In the genomic region with DNA sequence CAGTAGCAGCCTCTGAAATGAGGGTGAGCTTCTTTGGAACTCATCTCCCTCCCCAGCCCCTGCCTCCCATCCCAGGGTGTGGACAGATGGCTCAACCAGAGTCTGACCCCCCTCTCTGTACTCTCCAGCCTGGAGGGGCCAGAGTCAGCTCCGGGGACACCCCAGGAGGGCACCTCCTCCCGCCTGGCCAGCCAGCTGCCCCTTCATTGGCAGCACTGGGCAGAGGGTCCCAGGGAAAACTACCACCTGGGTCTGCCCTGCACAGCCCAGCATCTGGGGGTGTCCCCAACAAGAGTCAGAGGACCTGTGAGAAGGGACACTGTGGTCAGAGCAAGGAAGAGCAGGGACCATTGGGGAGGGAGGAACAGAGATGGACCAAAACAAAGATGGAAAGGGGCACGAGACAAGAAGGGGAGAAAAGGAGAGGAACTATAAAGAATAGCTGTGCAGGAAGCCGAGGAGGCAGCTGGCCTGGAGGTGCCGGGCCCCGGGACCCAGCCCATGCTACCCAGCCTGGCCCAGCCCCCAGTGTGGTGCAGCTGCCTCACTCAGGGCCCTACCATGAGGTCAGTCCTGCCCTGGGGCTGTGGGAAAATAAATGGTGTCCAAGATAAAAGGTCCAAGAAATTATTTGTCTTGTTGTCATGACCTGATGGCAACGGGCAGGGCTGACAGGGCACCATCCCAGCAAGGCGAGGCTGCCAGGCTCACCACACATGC, we compare ENCODE assay signal across 23 mouse cellular contexts. TPM values are rescaled to one million over a fixed set of nuclear protein-coding genes. Genes with fewer than 3 reads are reported as not detected.
A peak's percentile ranks its signal among the peaks of the same experiment; 100 is the strongest.
DNase-seq lines count a peak whose midpoint lies in the region; ATAC-seq and TF ChIP-seq lines count a peak whose summit lies in the region.
"Had no signal": no experiment of that assay in that cellular context is flagged by ENCODE, and none has a peak within 500 bp of the region (broad histone marks: within the 10 kb centered on the region; RNA-seq: fewer than 3 reads in every experiment).

No protein-coding gene starts in this region.

- no peak overlapping the region for H3K4me3 ChIP-seq in forebrain, embryonic 11.5 days (ENCODE audit: low read depth, low read length)
- H3K4me3 ChIP-seq in forebrain, embryonic 10.5 days, result no peak overlapping the region
- H3K4me3 ChIP-seq in midbrain, embryonic 10.5 days, result no peak overlapping the region
- no peak overlapping the region for H3K4me3 ChIP-seq in midbrain, postnatal 0 days (ENCODE audit: low read depth, low read length)
- H3K4me3 ChIP-seq: embryonic facial prominence, embryonic 12.5 days; forebrain, embryonic 13.5 days; gastrocnemius, adult 2 months had no signal

- H3K9ac ChIP-seq in forebrain, embryonic 11.5 days (ENCODE audit: low read length), result no peak overlapping the region
- no peak overlapping the region for H3K9ac ChIP-seq in midbrain, postnatal 0 days (replicated peaks; ENCODE audit: low read length, poor library complexity, severe bottlenecking)
- H3K9ac ChIP-seq: embryonic facial prominence, embryonic 12.5 days; forebrain, embryonic 13.5 days had no signal

- no peak overlapping the region for H3K27ac ChIP-seq in forebrain, embryonic 11.5 days (ENCODE audit: low read depth, low read length)
- H3K27ac ChIP-seq in forebrain, embryonic 10.5 days, result no peak overlapping the region
- peak overlapping the region; percentile 67 for H3K27ac ChIP-seq in midbrain, embryonic 10.5 days (replicated peaks)
- no peak overlapping the region for H3K27ac ChIP-seq in midbrain, postnatal 0 days (ENCODE audit: low read depth, low read length)
- H3K27ac ChIP-seq: embryonic facial prominence, embryonic 12.5 days; forebrain, embryonic 13.5 days; gastrocnemius, adult 2 months had no signal

- no peaks in the 10 kb centered on the region for H3K36me3 ChIP-seq in forebrain, embryonic 11.5 days (ENCODE audit: control insufficient read depth, insufficient read depth, low read length)
- H3K36me3 ChIP-seq in forebrain, embryonic 10.5 days (replicated peaks), result no peaks in the 10 kb centered on the region
- H3K36me3 ChIP-seq in midbrain, embryonic 10.5 days, result peaks cover 23% of the 10 kb centered on the region; the same call in 1 of the 2 replicates
- no peaks in the 10 kb centered on the region for H3K36me3 ChIP-seq in midbrain, postnatal 0 days (ENCODE audit: insufficient read depth, low read length)
- H3K36me3 ChIP-seq: embryonic facial prominence, embryonic 12.5 days had no signal

- ATAC-seq in forebrain, embryonic 11.5 days (replicated peaks; ENCODE audit: low FRiP score), result no peak
- no peak for ATAC-seq in midbrain, postnatal 0 days (ENCODE audit: low FRiP score)
- ATAC-seq: activated CD4-positive, CD25-positive, alpha-beta regulatory T cell, adult 4 months; forebrain, embryonic 13.5 days; intestine, postnatal 0 days had no signal

- peak; percentile 40 for DNase-seq in forebrain, embryonic 11.5 days (ENCODE audit: low spot score)
- DNase-seq in forebrain, embryonic 10.5 days (ENCODE audit: extremely low spot score, low spot score), result no peak
- no peak for DNase-seq in midbrain, embryonic 10.5 days (ENCODE audit: low spot score)
- DNase-seq in midbrain, postnatal 0 days (ENCODE audit: low spot score), result no peak
- DNase-seq in urinary bladder, adult 2 months (ENCODE audit: low spot score), result peak; percentile 14
- DNase-seq in urinary bladder, postnatal 36 days (ENCODE audit: low spot score in 2 of 2), result no peak
- DNase-seq in kidney, postnatal 14 days, result no peak
- DNase-seq: adrenal gland, adult 8-10 months; cerebellum, adult 11-12 months; gastrocnemius, adult 2 months; heart, postnatal 14 days; kidney, postnatal 10 days; lung, postnatal 4 days; right cerebral cortex, postnatal 25 days; spleen, adult 18-20 months had no signal

- WGBS in forebrain, embryonic 11.5 days, result 77% methylated on average over 8 of the region's 8 CpGs
- 65% methylated on average over 8 of the region's 8 CpGs for WGBS in forebrain, embryonic 10.5 days
- WGBS in midbrain, embryonic 10.5 days, result 78% methylated on average over 8 of the region's 8 CpGs
- WGBS in midbrain, postnatal 0 days, result 65% methylated on average over 8 of the region's 8 CpGs

- no peaks in the 10 kb centered on the region for H3K4me1 ChIP-seq in forebrain, embryonic 11.5 days (replicated peaks; ENCODE audit: control insufficient read depth, insufficient read depth, low read length)
- peaks cover 10% of the 10 kb centered on the region; the same call in 1 of the 2 replicates for H3K4me1 ChIP-seq in forebrain, embryonic 10.5 days
- H3K4me1 ChIP-seq in midbrain, embryonic 10.5 days, result peaks cover 23% of the 10 kb centered on the region
- no peaks in the 10 kb centered on the region for H3K4me1 ChIP-seq in midbrain, postnatal 0 days (ENCODE audit: insufficient read depth, low read length)
- H3K4me1 ChIP-seq: embryonic facial prominence, embryonic 12.5 days; forebrain, embryonic 13.5 days had no signal

- H3K27me3 ChIP-seq in forebrain, embryonic 11.5 days (ENCODE audit: control insufficient read depth, insufficient read depth, low read length), result no peaks in the 10 kb centered on the region
- H3K27me3 ChIP-seq in forebrain, embryonic 10.5 days (ENCODE audit: poor library complexity, severe bottlenecking), result no peaks in the 10 kb centered on the region
- H3K27me3 ChIP-seq in midbrain, embryonic 10.5 days (ENCODE audit: low read depth, poor library complexity, severe bottlenecking), result no peaks in the 10 kb centered on the region
- H3K27me3 ChIP-seq in midbrain, postnatal 0 days (ENCODE audit: insufficient read depth, low read length), result no peaks in the 10 kb centered on the region
- H3K27me3 ChIP-seq: embryonic facial prominence, embryonic 12.5 days; forebrain, embryonic 13.5 days had no signal

- H3K9me3 ChIP-seq in forebrain, embryonic 11.5 days (ENCODE audit: control insufficient read depth, low read length), result no peaks in the 10 kb centered on the region
- H3K9me3 ChIP-seq in forebrain, embryonic 10.5 days, result no peaks in the 10 kb centered on the region
- 0 out of 2 replicates have a peak, but pooled peaks cover 5% of the 10 kb centered on the region for H3K9me3 ChIP-seq in midbrain, embryonic 10.5 days (replicated peaks)
- no peaks in the 10 kb centered on the region for H3K9me3 ChIP-seq in midbrain, postnatal 0 days (ENCODE audit: low read length)
- H3K9me3 ChIP-seq: embryonic facial prominence, embryonic 12.5 days had no signal

- no peak overlapping the region for H3K4me2 ChIP-seq in forebrain, embryonic 11.5 days (ENCODE audit: low read depth, low read length, severe bottlenecking)
- no peak overlapping the region for H3K4me2 ChIP-seq in midbrain, postnatal 0 days (ENCODE audit: low read depth, low read length, poor library complexity, severe bottlenecking)
- H3K4me2 ChIP-seq: embryonic facial prominence, embryonic 12.5 days; forebrain, embryonic 13.5 days; heart, embryonic 11.5 days had no signal

- TF ChIP-seq CTCF in midbrain, postnatal 0 days (IDR thresholded peaks at IDR 0.05), result no peak

RNA-seq across cellular contexts. Expression of a gene that starts 14.4 kb away (rescaled TPM):
- 2.7 and 4.1 TPM in 2 replicates for polyA plus RNA-seq in forebrain, embryonic 11.5 days (2014; fragmentation: Nextera tagmentation; extraction: Ambion mirVana)
- 3.6 and 3.8 TPM in 2 replicates for polyA plus RNA-seq in forebrain, embryonic 10.5 days (2016; fragmentation: Nextera tagmentation; extraction: Ambion mirVana)
- 6.5 and 8.8 TPM in 2 replicates for polyA plus RNA-seq in midbrain, embryonic 10.5 days (2016; fragmentation: Nextera tagmentation; extraction: Ambion mirVana)
- total RNA-seq in midbrain, postnatal 0 days (2014; rRNA removed), result 6.7 and 10.8 TPM in 2 replicates
- polyA plus RNA-seq in midbrain, postnatal 0 days (2015; fragmentation: Nextera tagmentation; extraction: Ambion mirVana), result 6.5 and 7.7 TPM in 2 replicates
- polyA plus RNA-seq in urinary bladder, adult 2 months (2012; rRNA removed), result 0.88 and 1.2 TPM in 2 replicates
- total RNA-seq: liver, adult 2 months; megakaryocyte-erythroid progenitor cell, adult 5-6 weeks; neutrophil, adult 5-6 weeks had no signal
- polyA plus RNA-seq: activated CD4-positive, CD25-positive, alpha-beta regulatory T cell, adult 4 months; liver, adult 2 months had no signal

RNA-seq across cellular contexts. Expression of a gene that starts 30.2 kb away (rescaled TPM):
- 1,065 and 1,104 TPM in 2 replicates for polyA plus RNA-seq in forebrain, embryonic 11.5 days (2014; fragmentation: Nextera tagmentation; extraction: Ambion mirVana)
- polyA plus RNA-seq in forebrain, embryonic 10.5 days (2016; fragmentation: Nextera tagmentation; extraction: Ambion mirVana), result 1,478 and 1,686 TPM in 2 replicates
- polyA plus RNA-seq in midbrain, embryonic 10.5 days (2016; fragmentation: Nextera tagmentation; extraction: Ambion mirVana), result 1,028 and 1,324 TPM in 2 replicates
- total RNA-seq in midbrain, postnatal 0 days (2014; rRNA removed), result 303 and 313 TPM in 2 replicates
- polyA plus RNA-seq in midbrain, postnatal 0 days (2015; fragmentation: Nextera tagmentation; extraction: Ambion mirVana), result 321 and 334 TPM in 2 replicates
- 295 and 406 TPM in 2 replicates for polyA plus RNA-seq in urinary bladder, adult 2 months (2012; rRNA removed)

Comparison
In these comparisons a context has a peak if more than half of its experiments do, and no peak if none do; other contexts are left out.
1. DNase-seq: peak in forebrain, embryonic 11.5 days (single experiment) and urinary bladder, adult 2 months (single experiment); none in forebrain, embryonic 10.5 days (single experiment), midbrain, embryonic 10.5 days (single experiment), midbrain, postnatal 0 days (single experiment), urinary bladder, postnatal 36 days (0 of 2) and kidney, postnatal 14 days (single experiment).